Comparison of ENCODE assay signal across 17 mouse cellular contexts in genomic region chr15:61165050-61165449, GRCm38 (mm10).
DNase-seq lines count a peak whose midpoint lies in the region; ATAC-seq and TF ChIP-seq lines count a peak whose summit lies in the region.
"Had no signal": no experiment of that assay in that cellular context is flagged by ENCODE, and none has a peak within 500 bp of the region (broad histone marks: within the 10 kb centered on the region; RNA-seq: fewer than 3 reads in every experiment).

No protein-coding gene starts in this region.

- WGBS in hindbrain, embryonic 12.5 days = 51% methylated on average over 5 of the region's 5 CpGs
- WGBS in hindbrain, embryonic 10.5 days = 70% methylated on average over 5 of the region's 5 CpGs
- WGBS in lung, embryonic 14.5 days = 40% methylated on average over 5 of the region's 5 CpGs
- 68% methylated on average over 5 of the region's 5 CpGs for WGBS in lung, adult 2 months
- 29% methylated on average over 5 of the region's 5 CpGs for WGBS in hindbrain, postnatal 0 days

- no peaks in the 10 kb centered on the region for H3K27me3 ChIP-seq in hindbrain, embryonic 12.5 days
- no peaks in the 10 kb centered on the region for H3K27me3 ChIP-seq in hindbrain, embryonic 10.5 days (ENCODE audit: insufficient read depth, poor library complexity, severe bottlenecking)
- no peaks in the 10 kb centered on the region for H3K27me3 ChIP-seq in lung, embryonic 14.5 days (ENCODE audit: insufficient read depth, low read length)
- H3K27me3 ChIP-seq in hindbrain, postnatal 0 days (ENCODE audit: insufficient read depth, low read length) = no peaks in the 10 kb centered on the region
- H3K27me3 ChIP-seq: embryonic facial prominence, embryonic 13.5 days; forebrain, embryonic 12.5 days; limb, embryonic 15.5 days; midbrain, embryonic 13.5 days; stomach, embryonic 15.5 days had no signal

- H3K27ac ChIP-seq in hindbrain, embryonic 12.5 days = no peak overlapping the region
- H3K27ac ChIP-seq in hindbrain, embryonic 10.5 days = no peak overlapping the region
- H3K27ac ChIP-seq in lung, embryonic 14.5 days (ENCODE audit: low read depth) = no peak overlapping the region
- H3K27ac ChIP-seq in hindbrain, postnatal 0 days = no peak overlapping the region
- H3K27ac ChIP-seq: embryonic facial prominence, embryonic 13.5 days; forebrain, embryonic 12.5 days; heart, embryonic 10.5 days; limb, embryonic 15.5 days; macrophage; midbrain, embryonic 13.5 days; stomach, embryonic 15.5 days had no signal

- ATAC-seq in hindbrain, embryonic 12.5 days (ENCODE audit: low FRiP score) = 0 out of 2 replicates have a peak, but pooled peaks have one; percentile 16
- ATAC-seq in lung, embryonic 14.5 days (ENCODE audit: insufficient read depth) = no peak
- ATAC-seq in hindbrain, postnatal 0 days = no peak
- ATAC-seq: liver, postnatal 0 days; midbrain, embryonic 13.5 days had no signal

- DNase-seq in hindbrain, embryonic 10.5 days (ENCODE audit: low spot score) = no peak
- DNase-seq in lung, embryonic 14.5 days = peak; percentile 36
- DNase-seq in lung, adult 2 months = no peak
- peak; percentile 77 for DNase-seq in adipocyte (ENCODE audit: low spot score)
- DNase-seq in hindbrain, postnatal 0 days (ENCODE audit: low spot score) = peak; percentile 55
- DNase-seq in embryo, embryonic 9.5 days (ENCODE audit: extremely low spot score) = no peak
- DNase-seq: cerebellum, adult 2 months; liver, postnatal 0 days; thymus, adult 2 months had no signal

- H3K4me2 ChIP-seq in hindbrain, embryonic 12.5 days (replicated peaks) = no peak overlapping the region
- H3K4me2 ChIP-seq in lung, embryonic 14.5 days = no peak overlapping the region
- H3K4me2 ChIP-seq in hindbrain, postnatal 0 days (ENCODE audit: low read depth, low read length) = no peak overlapping the region
- H3K4me2 ChIP-seq: embryonic facial prominence, embryonic 13.5 days; forebrain, embryonic 12.5 days; limb, embryonic 15.5 days; midbrain, embryonic 13.5 days; stomach, embryonic 15.5 days had no signal

- H3K4me1 ChIP-seq in hindbrain, embryonic 12.5 days = 0 out of 2 replicates have a peak, but pooled peaks cover 4% of the 10 kb centered on the region
- 0 out of 2 replicates have a peak, but pooled peaks cover 5% of the 10 kb centered on the region for H3K4me1 ChIP-seq in hindbrain, embryonic 10.5 days (replicated peaks)
- no peaks in the 10 kb centered on the region for H3K4me1 ChIP-seq in lung, embryonic 14.5 days (ENCODE audit: insufficient read depth)
- H3K4me1 ChIP-seq in lung, adult 2 months (ENCODE audit: control insufficient read depth, insufficient read depth, low read length) = no peaks in the 10 kb centered on the region
- H3K4me1 ChIP-seq in hindbrain, postnatal 0 days (ENCODE audit: insufficient read depth, low read length) = no peaks in the 10 kb centered on the region
- H3K4me1 ChIP-seq: forebrain, embryonic 12.5 days; heart, embryonic 10.5 days; midbrain, embryonic 13.5 days; stomach, embryonic 15.5 days had no signal

- TF ChIP-seq POLR2A in lung, adult 2 months (IDR thresholded peaks at IDR 0.05; ENCODE audit: borderline replicate concordance, extremely low read depth, low read depth, low read length) = no peak

- H3K9me3 ChIP-seq in hindbrain, embryonic 12.5 days (replicated peaks) = no peaks in the 10 kb centered on the region
- no peaks in the 10 kb centered on the region for H3K9me3 ChIP-seq in hindbrain, embryonic 10.5 days
- no peaks in the 10 kb centered on the region for H3K9me3 ChIP-seq in lung, embryonic 14.5 days (ENCODE audit: low read depth, low read length)
- no peaks in the 10 kb centered on the region for H3K9me3 ChIP-seq in hindbrain, postnatal 0 days (ENCODE audit: low read length)
- H3K9me3 ChIP-seq: embryonic facial prominence, embryonic 13.5 days; forebrain, embryonic 12.5 days; heart, embryonic 10.5 days; limb, embryonic 15.5 days; midbrain, embryonic 13.5 days; stomach, embryonic 15.5 days had no signal

- no peak overlapping the region for H3K4me3 ChIP-seq in hindbrain, embryonic 12.5 days
- H3K4me3 ChIP-seq in hindbrain, embryonic 10.5 days = no peak overlapping the region
- H3K4me3 ChIP-seq in lung, embryonic 14.5 days (ENCODE audit: low read depth, low read length) = no peak overlapping the region
- no peak overlapping the region for H3K4me3 ChIP-seq in lung, adult 2 months (replicated peaks; ENCODE audit: extremely low read depth, low read depth, low read length)
- H3K4me3 ChIP-seq in hindbrain, postnatal 0 days (ENCODE audit: low read length) = no peak overlapping the region
- H3K4me3 ChIP-seq: embryonic facial prominence, embryonic 13.5 days; forebrain, embryonic 12.5 days; heart, embryonic 10.5 days; limb, embryonic 15.5 days; midbrain, embryonic 13.5 days; stomach, embryonic 15.5 days had no signal

- no peak overlapping the region for H3K9ac ChIP-seq in hindbrain, embryonic 12.5 days
- no peak overlapping the region for H3K9ac ChIP-seq in lung, embryonic 14.5 days
- no peak overlapping the region for H3K9ac ChIP-seq in hindbrain, postnatal 0 days (replicated peaks; ENCODE audit: low read length)
- H3K9ac ChIP-seq: embryonic facial prominence, embryonic 13.5 days; forebrain, embryonic 12.5 days; limb, embryonic 15.5 days; liver, postnatal 0 days; midbrain, embryonic 13.5 days; stomach, embryonic 15.5 days had no signal

- H3K36me3 ChIP-seq in hindbrain, embryonic 12.5 days = no peaks in the 10 kb centered on the region
- H3K36me3 ChIP-seq in hindbrain, embryonic 10.5 days = no peaks in the 10 kb centered on the region
- no peaks in the 10 kb centered on the region for H3K36me3 ChIP-seq in lung, embryonic 14.5 days (ENCODE audit: insufficient read depth)
- no peaks in the 10 kb centered on the region for H3K36me3 ChIP-seq in hindbrain, postnatal 0 days (ENCODE audit: insufficient read depth, low read length)
- H3K36me3 ChIP-seq: embryonic facial prominence, embryonic 13.5 days; forebrain, embryonic 12.5 days; heart, embryonic 10.5 days; limb, embryonic 15.5 days; midbrain, embryonic 13.5 days; stomach, embryonic 15.5 days had no signal

- TF ChIP-seq CTCF in lung, embryonic 14.5 days (IDR thresholded peaks at IDR 0.05; ENCODE audit: low read depth) = no peak
- no peak for TF ChIP-seq CTCF in lung, adult 2 months (IDR thresholded peaks at IDR 0.05; ENCODE audit: insufficient read depth, low read length)
- TF ChIP-seq CTCF in hindbrain, postnatal 0 days (IDR thresholded peaks at IDR 0.05; ENCODE audit: low read depth) = no peak

Comparison
In these comparisons a context has a peak if more than half of its experiments do, and no peak if none do; other contexts are left out.
1. DNase-seq: peak in lung, embryonic 14.5 days (single experiment), adipocyte (single experiment) and hindbrain, postnatal 0 days (single experiment); none in hindbrain, embryonic 10.5 days (single experiment), lung, adult 2 months (single experiment) and embryo, embryonic 9.5 days (single experiment).